Mouse (Mus musculus) cerebellum, adult 2 months (tissue): Measurements from ENCODE around the gene Cfap206. TPM values are rescaled to one million over a fixed set of nuclear protein-coding genes. Genes with fewer than 3 reads are reported as not detected.

ENCODE experiments used
- DNase-seq, 2 experiments: peaks; one replicate each; pipeline ENCODE4 v3.0.0; 2021
- H3K27ac ChIP-seq: fragments of 200-500 bp; 2 replicates; pipeline ENCODE4 v1.5.1; 2012; ENCODE audit warnings: low read length, control low read depth, inconsistent platforms; ENCODE audit not compliant: insufficient read depth
- H3K27me3 ChIP-seq: fragments of 200-500 bp; 2 replicates; pipeline ENCODE4 v1.6.1; 2012; ENCODE audit warnings: inconsistent platforms, mild to moderate bottlenecking, low read length, moderate library complexity; ENCODE audit not compliant: control insufficient read depth, insufficient read depth
- H3K4me1 ChIP-seq: fragments of 200-500 bp; 2 replicates; pipeline ENCODE4 v1.6.1; 2011; ENCODE audit warnings: low read length; ENCODE audit not compliant: control insufficient read depth, insufficient read depth
- H3K4me3 ChIP-seq: fragments of 200-500 bp; replicated peaks from 2 replicates; pipeline ENCODE3; 2011; ENCODE audit warnings: mild to moderate bottlenecking, low read depth, low read length, control low read depth; ENCODE audit not compliant: insufficient read depth
- CTCF ChIP-seq: fragments of 200-500 bp; IDR thresholded peaks from 2 replicates; pipeline ENCODE4 v1.5.1; 2011; ENCODE audit warnings: low read depth, mild to moderate bottlenecking, control low read depth, low read length, moderate library complexity, borderline replicate concordance; ENCODE audit not compliant: insufficient read depth
- POLR2A ChIP-seq: fragments of 200-500 bp; IDR thresholded peaks from 2 replicates; pipeline ENCODE4 v1.6.1; 2011; ENCODE audit warnings: low read length, control low read depth, borderline replicate concordance; ENCODE audit not compliant: insufficient read depth
- WGBS: fragments of 180-500 bp; shearing (Covaris S2); methylation state at CpG from one replicate; pipeline ENCODE4 v1.1.7; 2018; 5-methylcytosine and 5-hydroxymethylcytosine counted together
- polyA plus RNA-seq: library from polyadenylated mRNA; depleted of rRNA; stranded (reverse); fragments of >200 nt; gene quantifications from 2 replicates; pipeline ENCODE4 v1.2.3, GENCODE M21; 2012

Cfap206 gene
- polyA plus RNA-seq, 1 experiment, result 0.59 TPM

GRCm38 (mm10) chr4:34702231-34702630 is 27.8 kb downstream of the Cfap206 start:
- H3K4me1 ChIP-seq, result no peaks in the 10 kb centered on the region
- no peak overlapping the region for H3K27ac ChIP-seq
- H3K4me3 ChIP-seq, result no peak overlapping the region
- TF ChIP-seq CTCF (no peak), POLR2A (no peak)
- no peaks in the 10 kb centered on the region for H3K27me3 ChIP-seq
- DNase-seq, result no peak
- over 99% methylated on average over 11 of the region's 11 CpGs for WGBS

- DNase-seq, result peak in 1 of 2 experiments; percentile 18
- no peak overlapping the region for H3K27ac ChIP-seq
- TF ChIP-seq POLR2A (no peak), CTCF (peak; percentile 42; the same call in 1 of the 2 replicates)
- WGBS, result 32% methylated on average over 5 of the region's 5 CpGs
- no peaks in the 10 kb centered on the region for H3K27me3 ChIP-seq
- H3K4me3 ChIP-seq, result no peak overlapping the region
- no peaks in the 10 kb centered on the region for H3K4me1 ChIP-seq
Observed at GRCm38 (mm10) chr4:34701528-34701927, 28.5 kb downstream of the Cfap206 start.

GRCm38 (mm10) chr4:34688021-34688420 is 42.0 kb downstream of the Cfap206 start:
- no peaks in the 10 kb centered on the region for H3K27me3 ChIP-seq
- 78% methylated on average over 3 of the region's 3 CpGs for WGBS
- no peak overlapping the region for H3K27ac ChIP-seq
- H3K4me3 ChIP-seq, result peak overlapping the region; percentile 29
- TF ChIP-seq POLR2A, result no peak
- TF ChIP-seq CTCF, result no peak
- peaks cover 2% of the 10 kb centered on the region; the same call in 1 of the 2 replicates for H3K4me1 ChIP-seq
- no peak for DNase-seq

GRCm38 (mm10) chr4:34686874-34687567 is 43.0 kb downstream of the Cfap206 start, which contains the start of gene Slc35a1:
Gene Slc35a1 (minus strand): TSS chr4:34687438.
- Histone ChIP-seq H3K4me1 (peaks cover 2% of the 10 kb centered on the region; the same call in 1 of the 2 replicates), H3K27ac (peak within 1 kb of the TSS; percentile 94), H3K27me3 (no peaks in the 10 kb centered on the region), H3K4me3 (peak within 1 kb of the TSS; percentile 87)
- DNase-seq, result peak; percentile 96 to 97
- WGBS, result under 1% methylated on average over 65 of the region's 65 CpGs
- TF ChIP-seq CTCF (no peak), POLR2A (peak; percentile 74; the same call in 1 of the 2 replicates)

- TF ChIP-seq CTCF, result 0 out of 2 replicates have a peak, but pooled peaks have one; percentile 3
- TF ChIP-seq POLR2A, result no peak
- Histone ChIP-seq H3K4me1 (peaks cover 8% of the 10 kb centered on the region; the same call in 1 of the 2 replicates), H3K27ac (no peak overlapping the region), H3K27me3 (no peaks in the 10 kb centered on the region), H3K4me3 (no peak overlapping the region)
- 86% methylated on average over 5 of the region's 5 CpGs for WGBS
- no peak for DNase-seq
Observed at GRCm38 (mm10) chr4:34680530-34680929, 49.5 kb downstream of the Cfap206 start.

- 72% methylated on average over 5 of the region's 5 CpGs for WGBS
- Histone ChIP-seq H3K4me3 (no peak overlapping the region), H3K27ac (no peak overlapping the region), H3K4me1 (peaks cover 6% of the 10 kb centered on the region; the same call in 1 of the 2 replicates), H3K27me3 (no peaks in the 10 kb centered on the region)
- no peak for TF ChIP-seq POLR2A
- no peak for TF ChIP-seq CTCF
- peak in 1 of 2 experiments; percentile 21 for DNase-seq
Observed at GRCm38 (mm10) chr4:34673721-34674120, 56.3 kb downstream of the Cfap206 start.

GRCm38 (mm10) chr4:34667923-34668322 is 62.1 kb downstream of the Cfap206 start:
- H3K27me3 ChIP-seq, result no peaks in the 10 kb centered on the region
- WGBS, result 94% methylated on average over 5 of the region's 5 CpGs
- no peak for TF ChIP-seq CTCF
- no peak for TF ChIP-seq POLR2A
- no peak overlapping the region for H3K4me3 ChIP-seq
- H3K4me1 ChIP-seq, result no peaks in the 10 kb centered on the region
- DNase-seq, result no peak
- H3K27ac ChIP-seq, result no peak overlapping the region

GRCm38 (mm10) chr4:34661927-34662326 is 68.1 kb downstream of the Cfap206 start:
- Histone ChIP-seq H3K4me3 (no peak overlapping the region), H3K4me1 (no peaks in the 10 kb centered on the region), H3K27me3 (no peaks in the 10 kb centered on the region), H3K27ac (no peak overlapping the region)
- 79% methylated on average over 6 of the region's 6 CpGs for WGBS
- no peak for DNase-seq
- TF ChIP-seq CTCF (no peak), POLR2A (no peak)
